ENCODE assay signal across 19 mouse cellular contexts in the genomic region with DNA sequence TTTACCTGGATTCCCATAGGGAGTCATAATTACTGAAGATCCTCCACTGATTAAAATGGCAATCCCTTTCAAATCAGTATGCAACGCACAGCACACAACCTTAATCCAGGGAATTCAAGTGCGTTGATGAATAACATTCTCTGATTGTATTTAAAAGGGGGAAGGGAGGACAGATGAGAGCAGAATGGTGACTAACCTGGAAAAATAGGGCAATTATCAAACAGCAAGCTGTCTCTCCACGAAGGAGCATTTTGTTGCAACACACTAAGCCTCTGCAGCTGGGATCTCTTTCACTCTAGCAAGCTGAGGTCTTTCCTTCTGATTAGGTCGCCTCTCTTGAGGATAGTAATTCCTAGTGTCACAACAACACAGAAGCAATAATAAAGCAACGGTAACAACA.
A peak's percentile ranks its signal among the peaks of the same experiment; 100 is the strongest.
DNase-seq lines count a peak whose midpoint lies in the region; ATAC-seq and TF ChIP-seq lines count a peak whose summit lies in the region.
"Had no signal": no experiment of that assay in that cellular context is flagged by ENCODE, and none has a peak within 500 bp of the region (broad histone marks: within the 10 kb centered on the region; RNA-seq: fewer than 3 reads in every experiment).

No protein-coding gene starts in this region.

- DNase-seq in brain, adult 2 months (ENCODE audit: low read depth, low spot score) = peak; percentile 5
- peak; percentile 35 for DNase-seq in hindbrain, embryonic 14.5 days (ENCODE audit: low spot score)
- peak; percentile 9 for DNase-seq in midbrain, postnatal 0 days (ENCODE audit: low spot score)
- no peak for DNase-seq in urinary bladder, postnatal 25 days (ENCODE audit: low spot score)
- no peak for DNase-seq in adipocyte (ENCODE audit: low spot score)
- DNase-seq in ovary, adult 18-20 months (ENCODE audit: low spot score) = no peak
- DNase-seq: B cell, adult 2 months; cerebellum, adult 18-20 months; gastrocnemius, postnatal 36 days; heart, postnatal 14 days; lung, embryonic 14.5 days; right cerebral cortex, postnatal 14 days; thymus, postnatal 4 days had no signal

- 9% methylated on average over 5 of the region's 5 CpGs for WGBS in forebrain, embryonic 13.5 days
- 7% methylated on average over 5 of the region's 5 CpGs for WGBS in forebrain, embryonic 16.5 days
- WGBS in hindbrain, embryonic 14.5 days = 30% methylated on average over 5 of the region's 5 CpGs
- 15% methylated on average over 5 of the region's 5 CpGs for WGBS in midbrain, postnatal 0 days

- H3K27me3 ChIP-seq in forebrain, embryonic 13.5 days = no peaks in the 10 kb centered on the region
- H3K27me3 ChIP-seq in forebrain, embryonic 16.5 days (replicated peaks; ENCODE audit: control insufficient read depth, insufficient read depth, low read length) = no peaks in the 10 kb centered on the region
- no peaks in the 10 kb centered on the region for H3K27me3 ChIP-seq in hindbrain, embryonic 14.5 days (ENCODE audit: control insufficient read depth, insufficient read depth, low read length)
- no peaks in the 10 kb centered on the region for H3K27me3 ChIP-seq in midbrain, postnatal 0 days (ENCODE audit: insufficient read depth, low read length)
- H3K27me3 ChIP-seq: intestine, embryonic 15.5 days; limb, embryonic 15.5 days had no signal

- 0 out of 2 replicates have a peak, but pooled peaks cover 6% of the 10 kb centered on the region for H3K4me1 ChIP-seq in forebrain, embryonic 13.5 days
- H3K4me1 ChIP-seq in forebrain, embryonic 16.5 days (replicated peaks; ENCODE audit: control insufficient read depth, insufficient read depth, low read length) = no peaks in the 10 kb centered on the region
- peaks cover 6% of the 10 kb centered on the region; the same call in 1 of the 2 replicates for H3K4me1 ChIP-seq in hindbrain, embryonic 14.5 days (replicated peaks; ENCODE audit: control insufficient read depth, insufficient read depth, low read length)
- H3K4me1 ChIP-seq in midbrain, postnatal 0 days (ENCODE audit: insufficient read depth, low read length) = no peaks in the 10 kb centered on the region
- H3K4me1 ChIP-seq: heart, embryonic 10.5 days; intestine, embryonic 15.5 days; limb, embryonic 15.5 days had no signal

- ATAC-seq in forebrain, embryonic 13.5 days = peak; percentile 73; the same call in 1 of the 2 replicates
- ATAC-seq in forebrain, embryonic 16.5 days = no peak
- peak; percentile 24; the same call in 1 of the 2 replicates for ATAC-seq in hindbrain, embryonic 14.5 days (ENCODE audit: low FRiP score)
- no peak for ATAC-seq in midbrain, postnatal 0 days (ENCODE audit: low FRiP score)
- ATAC-seq: intestine, embryonic 15.5 days had no signal

- H3K4me2 ChIP-seq in forebrain, embryonic 13.5 days = no peak overlapping the region
- no peak overlapping the region for H3K4me2 ChIP-seq in forebrain, embryonic 16.5 days (ENCODE audit: low read length)
- peak overlapping the region; percentile 6; the same call in 1 of the 2 replicates for H3K4me2 ChIP-seq in hindbrain, embryonic 14.5 days (replicated peaks)
- no peak overlapping the region for H3K4me2 ChIP-seq in midbrain, postnatal 0 days (ENCODE audit: low read depth, low read length, poor library complexity, severe bottlenecking)
- H3K4me2 ChIP-seq: intestine, embryonic 15.5 days; limb, embryonic 15.5 days; lung, embryonic 14.5 days had no signal

- H3K4me3 ChIP-seq in forebrain, embryonic 13.5 days = no peak overlapping the region
- no peak overlapping the region for H3K4me3 ChIP-seq in forebrain, embryonic 16.5 days (replicated peaks; ENCODE audit: low read length)
- no peak overlapping the region for H3K4me3 ChIP-seq in hindbrain, embryonic 14.5 days (replicated peaks; ENCODE audit: low read length)
- H3K4me3 ChIP-seq in midbrain, postnatal 0 days (ENCODE audit: low read depth, low read length) = no peak overlapping the region
- H3K4me3 ChIP-seq: heart, embryonic 10.5 days; intestine, embryonic 15.5 days; limb, embryonic 15.5 days had no signal

- no peak for TF ChIP-seq CTCF in midbrain, postnatal 0 days (IDR thresholded peaks at IDR 0.05)

- no peak overlapping the region for H3K9ac ChIP-seq in forebrain, embryonic 13.5 days
- no peak overlapping the region for H3K9ac ChIP-seq in forebrain, embryonic 16.5 days (replicated peaks; ENCODE audit: low read depth, low read length)
- no peak overlapping the region for H3K9ac ChIP-seq in hindbrain, embryonic 14.5 days
- H3K9ac ChIP-seq in midbrain, postnatal 0 days (replicated peaks; ENCODE audit: low read length, poor library complexity, severe bottlenecking) = no peak overlapping the region
- H3K9ac ChIP-seq: intestine, embryonic 15.5 days; limb, embryonic 15.5 days; lung, embryonic 14.5 days had no signal

- no peak overlapping the region for H3K27ac ChIP-seq in forebrain, embryonic 13.5 days
- no peak overlapping the region for H3K27ac ChIP-seq in forebrain, embryonic 16.5 days (ENCODE audit: low read length)
- no peak overlapping the region for H3K27ac ChIP-seq in hindbrain, embryonic 14.5 days
- H3K27ac ChIP-seq in midbrain, postnatal 0 days (ENCODE audit: low read depth, low read length) = no peak overlapping the region
- H3K27ac ChIP-seq: heart, embryonic 10.5 days; intestine, embryonic 15.5 days; limb, embryonic 15.5 days; macrophage had no signal

- no peaks in the 10 kb centered on the region for H3K9me3 ChIP-seq in forebrain, embryonic 13.5 days (replicated peaks)
- H3K9me3 ChIP-seq in forebrain, embryonic 16.5 days (ENCODE audit: control insufficient read depth, low read length) = no peaks in the 10 kb centered on the region
- H3K9me3 ChIP-seq in hindbrain, embryonic 14.5 days (ENCODE audit: control insufficient read depth, low read length) = no peaks in the 10 kb centered on the region
- no peaks in the 10 kb centered on the region for H3K9me3 ChIP-seq in midbrain, postnatal 0 days (ENCODE audit: low read length)
- H3K9me3 ChIP-seq: heart, embryonic 10.5 days; intestine, embryonic 15.5 days; limb, embryonic 15.5 days had no signal

- H3K36me3 ChIP-seq in forebrain, embryonic 13.5 days (ENCODE audit: poor library complexity, severe bottlenecking) = no peaks in the 10 kb centered on the region
- H3K36me3 ChIP-seq in forebrain, embryonic 16.5 days (ENCODE audit: control insufficient read depth, insufficient read depth) = no peaks in the 10 kb centered on the region
- no peaks in the 10 kb centered on the region for H3K36me3 ChIP-seq in hindbrain, embryonic 14.5 days (replicated peaks; ENCODE audit: control insufficient read depth, insufficient read depth)
- H3K36me3 ChIP-seq in midbrain, postnatal 0 days (ENCODE audit: insufficient read depth, low read length) = no peaks in the 10 kb centered on the region
- H3K36me3 ChIP-seq: heart, embryonic 10.5 days; intestine, embryonic 15.5 days; limb, embryonic 15.5 days had no signal

Comparison
In these comparisons a context has a peak if more than half of its experiments do, and no peak if none do; other contexts are left out.
1. ATAC-seq: peak in forebrain, embryonic 13.5 days (single experiment) and hindbrain, embryonic 14.5 days (single experiment); none in forebrain, embryonic 16.5 days (single experiment) and midbrain, postnatal 0 days (single experiment).
2. DNase-seq: peak in brain, adult 2 months (single experiment), hindbrain, embryonic 14.5 days (single experiment) and midbrain, postnatal 0 days (single experiment); none in urinary bladder, postnatal 25 days (single experiment), adipocyte (single experiment) and ovary, adult 18-20 months (single experiment).